Comparison of ENCODE assay signal across 24 mouse cellular contexts in genomic region chr13:96689901-96690300, GRCm38 (mm10). TPM values are rescaled to one million over a fixed set of nuclear protein-coding genes. Genes with fewer than 3 reads are reported as not detected.
"Had no signal": no experiment of that assay in that cellular context is flagged by ENCODE, and none has a peak within 500 bp of the region (broad histone marks: within the 10 kb centered on the region; RNA-seq: fewer than 3 reads in every experiment).

No protein-coding gene starts in this region.

- H3K9ac ChIP-seq: neural tube, embryonic 12.5 days; neural tube, embryonic 13.5 days; neural tube, embryonic 15.5 days; stomach, embryonic 15.5 days had no signal

- H3K4me3 ChIP-seq: neural tube, embryonic 12.5 days; neural tube, embryonic 13.5 days; neural tube, embryonic 15.5 days; stomach, embryonic 15.5 days had no signal

- H3K27me3 ChIP-seq: neural tube, embryonic 12.5 days; neural tube, embryonic 13.5 days; neural tube, embryonic 15.5 days; stomach, embryonic 15.5 days had no signal

- DNase-seq: retina, postnatal 1 day; right cerebral cortex, adult 18-20 months; right cerebral cortex, postnatal 14 days; right cerebral cortex, postnatal 25 days; right cerebral cortex, postnatal 4 days; thymus, adult 18-20 months; thymus, adult 2 months; thymus, postnatal 14 days; thymus, postnatal 25 days; thymus, postnatal 36 days; thymus, postnatal 4 days had no signal

- H3K27ac ChIP-seq: neural tube, embryonic 12.5 days; neural tube, embryonic 13.5 days; neural tube, embryonic 15.5 days; stomach, embryonic 15.5 days; stomach, postnatal 0 days had no signal

- H3K4me1 ChIP-seq: neural tube, embryonic 12.5 days; neural tube, embryonic 13.5 days; neural tube, embryonic 15.5 days; stomach, embryonic 15.5 days had no signal

- H3K9me3 ChIP-seq: neural tube, embryonic 12.5 days; neural tube, embryonic 13.5 days; neural tube, embryonic 15.5 days; stomach, embryonic 15.5 days had no signal

- H3K36me3 ChIP-seq: neural tube, embryonic 12.5 days; neural tube, embryonic 13.5 days; neural tube, embryonic 15.5 days; stomach, embryonic 15.5 days had no signal

- H3K4me2 ChIP-seq: neural tube, embryonic 12.5 days; neural tube, embryonic 13.5 days; neural tube, embryonic 15.5 days; stomach, embryonic 15.5 days had no signal

RNA-seq across cellular contexts. Expression of gene Ankrd31, which starts 58.2 kb away (rescaled TPM):
- total RNA-seq: neutrophil, adult 5-6 weeks had no signal
- polyA plus RNA-seq: neural tube, embryonic 12.5 days; neural tube, embryonic 13.5 days; neural tube, embryonic 14.5 days; small intestine, adult 2 months; spleen, adult 2 months; stomach, embryonic 14.5 days; stomach, embryonic 15.5 days; stomach, embryonic 16.5 days; stomach, postnatal 0 days; thymus, adult 2 months; thymus, postnatal 0 days; urinary bladder, adult 2 months had no signal
